ENCODE assay signal across 18 mouse cellular contexts in genomic region chr12:21330961-21331576, GRCm38 (mm10). TPM values are rescaled to one million over a fixed set of nuclear protein-coding genes. Genes with fewer than 3 reads are reported as not detected.
DNase-seq lines count a peak whose midpoint lies in the region; ATAC-seq and TF ChIP-seq lines count a peak whose summit lies in the region.
"Had no signal": no experiment of that assay in that cellular context is flagged by ENCODE, and none has a peak within 500 bp of the region (broad histone marks: within the 10 kb centered on the region; RNA-seq: fewer than 3 reads in every experiment).

No protein-coding gene starts in this region.

- H3K27ac ChIP-seq in hindbrain, postnatal 0 days: no peak overlapping the region
- H3K27ac ChIP-seq in hindbrain, embryonic 13.5 days: no peak overlapping the region
- H3K27ac ChIP-seq: limb, embryonic 12.5 days had no signal

- WGBS in hindbrain, postnatal 0 days: 89% methylated on average over 10 of the region's 10 CpGs
- 93% methylated on average over 10 of the region's 10 CpGs for WGBS in hindbrain, embryonic 13.5 days

- peak; percentile 4; the same call in 1 of the 2 replicates for TF ChIP-seq CTCF in hindbrain, postnatal 0 days (IDR thresholded peaks at IDR 0.05; ENCODE audit: low read depth)

- no peaks in the 10 kb centered on the region for H3K27me3 ChIP-seq in hindbrain, postnatal 0 days (ENCODE audit: insufficient read depth, low read length)
- H3K27me3 ChIP-seq in hindbrain, embryonic 13.5 days: no peaks in the 10 kb centered on the region
- H3K27me3 ChIP-seq: limb, embryonic 12.5 days; megakaryocyte, embryonic 14.5 days had no signal

- DNase-seq in hindbrain, postnatal 0 days (ENCODE audit: low spot score): no peak
- DNase-seq in frontal cortex, postnatal 14 days (ENCODE audit: low spot score in 2 of 2): peak; percentile 34 to 44
- peak; percentile 27 for DNase-seq in heart, postnatal 4 days
- peak; percentile 41 to 66 for DNase-seq in right cerebral cortex, postnatal 36 days (ENCODE audit: low spot score in 2 of 2)
- no peak for DNase-seq in Muller cell, postnatal 12 days (ENCODE audit: inconsistent ontology term)
- no peak for DNase-seq in urinary bladder, postnatal 36 days (ENCODE audit: low spot score in 2 of 2)
- DNase-seq in lung, postnatal 36 days: no peak
- DNase-seq: cerebellum, adult 8-10 months; embryo, embryonic 11 days; forebrain, postnatal 0 days; kidney, adult 11 months; lung, embryonic 14.5 days; thymus, adult 18-20 months had no signal

- H3K36me3 ChIP-seq in hindbrain, postnatal 0 days (ENCODE audit: insufficient read depth, low read length): peaks cover 22% of the 10 kb centered on the region
- peaks cover 90% of the 10 kb centered on the region for H3K36me3 ChIP-seq in hindbrain, embryonic 13.5 days

- H3K4me2 ChIP-seq in hindbrain, postnatal 0 days (ENCODE audit: low read depth, low read length): no peak overlapping the region
- no peak overlapping the region for H3K4me2 ChIP-seq in hindbrain, embryonic 13.5 days
- H3K4me2 ChIP-seq: limb, embryonic 12.5 days; lung, embryonic 14.5 days had no signal

- no peak for ATAC-seq in hindbrain, postnatal 0 days
- no peak for ATAC-seq in hindbrain, embryonic 13.5 days (ENCODE audit: low FRiP score)
- ATAC-seq: activated CD4-positive, CD25-positive, alpha-beta regulatory T cell, adult 4 months; forebrain, postnatal 0 days had no signal

- H3K9ac ChIP-seq in hindbrain, postnatal 0 days (replicated peaks; ENCODE audit: low read length): no peak overlapping the region
- H3K9ac ChIP-seq in hindbrain, embryonic 13.5 days: no peak overlapping the region
- H3K9ac ChIP-seq: forebrain, postnatal 0 days; limb, embryonic 12.5 days; lung, embryonic 14.5 days had no signal

- no peaks in the 10 kb centered on the region for H3K4me1 ChIP-seq in hindbrain, postnatal 0 days (ENCODE audit: insufficient read depth, low read length)
- H3K4me1 ChIP-seq in hindbrain, embryonic 13.5 days (replicated peaks): no peaks in the 10 kb centered on the region
- H3K4me1 ChIP-seq: limb, embryonic 12.5 days had no signal

- no peak overlapping the region for H3K4me3 ChIP-seq in hindbrain, postnatal 0 days (ENCODE audit: low read length)
- no peak overlapping the region for H3K4me3 ChIP-seq in hindbrain, embryonic 13.5 days
- H3K4me3 ChIP-seq: erythroblast, embryonic 14.5 days; limb, embryonic 12.5 days; megakaryocyte, embryonic 14.5 days had no signal

- no peaks in the 10 kb centered on the region for H3K9me3 ChIP-seq in hindbrain, postnatal 0 days (ENCODE audit: low read length)
- H3K9me3 ChIP-seq in hindbrain, embryonic 13.5 days: no peaks in the 10 kb centered on the region
- H3K9me3 ChIP-seq: limb, embryonic 12.5 days; megakaryocyte, embryonic 14.5 days had no signal

RNA-seq across cellular contexts. Expression of gene Iah1, which starts 14.9 kb away (rescaled TPM):
- 33.1 and 33.2 TPM in 2 replicates for total RNA-seq in hindbrain, postnatal 0 days (2014; rRNA removed)
- polyA plus RNA-seq in hindbrain, postnatal 0 days (2015; fragmentation: Nextera tagmentation; extraction: Ambion mirVana): 31.2 and 37.0 TPM in 2 replicates
- polyA plus RNA-seq in hindbrain, embryonic 13.5 days (2015; fragmentation: Nextera tagmentation; extraction: Ambion mirVana): 37.9 and 39.3 TPM in 2 replicates
- total RNA-seq in heart, postnatal 4 days (2021): 10 to 100 TPM; 22.8 to 25.9 TPM

RNA-seq across cellular contexts. Expression of gene Adam17, which starts 42.4 kb away (rescaled TPM):
- 16.4 and 18.9 TPM in 2 replicates for total RNA-seq in hindbrain, postnatal 0 days (2014; rRNA removed)
- 13.9 and 15.7 TPM in 2 replicates for polyA plus RNA-seq in hindbrain, postnatal 0 days (2015; fragmentation: Nextera tagmentation; extraction: Ambion mirVana)
- polyA plus RNA-seq in hindbrain, embryonic 13.5 days (2015; fragmentation: Nextera tagmentation; extraction: Ambion mirVana): 21.5 and 22.8 TPM in 2 replicates
- total RNA-seq in heart, postnatal 4 days (2021): 10 to 100 TPM; 40.0 to 40.2 TPM

RNA-seq across cellular contexts. Expression of gene Itgb1bp1, which starts 45.0 kb away (rescaled TPM):
- total RNA-seq in hindbrain, postnatal 0 days (2014; rRNA removed): 20.8 and 21.1 TPM in 2 replicates
- polyA plus RNA-seq in hindbrain, postnatal 0 days (2015; fragmentation: Nextera tagmentation; extraction: Ambion mirVana): 37.0 and 38.5 TPM in 2 replicates
- polyA plus RNA-seq in hindbrain, embryonic 13.5 days (2015; fragmentation: Nextera tagmentation; extraction: Ambion mirVana): 38.4 TPM in 2 replicates
- total RNA-seq in heart, postnatal 4 days (2021): 10 to 100 TPM; 36.6 to 40.2 TPM

RNA-seq across cellular contexts. Expression of gene Cpsf3, which starts 45.9 kb away (rescaled TPM):
- 39.6 and 41.7 TPM in 2 replicates for total RNA-seq in hindbrain, postnatal 0 days (2014; rRNA removed)
- 69.5 and 69.7 TPM in 2 replicates for polyA plus RNA-seq in hindbrain, postnatal 0 days (2015; fragmentation: Nextera tagmentation; extraction: Ambion mirVana)
- polyA plus RNA-seq in hindbrain, embryonic 13.5 days (2015; fragmentation: Nextera tagmentation; extraction: Ambion mirVana): 97.7 and 98.1 TPM in 2 replicates
- 10 to 100 TPM; 42.4 to 43.7 TPM for total RNA-seq in heart, postnatal 4 days (2021)

Comparison
In these comparisons a context has a peak if more than half of its experiments do, and no peak if none do; other contexts are left out.
1. DNase-seq: peak in frontal cortex, postnatal 14 days (2 of 2), heart, postnatal 4 days (single experiment) and right cerebral cortex, postnatal 36 days (2 of 2); none in hindbrain, postnatal 0 days (single experiment), Muller cell, postnatal 12 days (single experiment), urinary bladder, postnatal 36 days (0 of 2) and lung, postnatal 36 days (single experiment).